Mouse (Mus musculus) 416B (cell line): Measurements from ENCODE around the gene Akr7a5.

Source experiments
- DNase-seq: peaks from one replicate; pipeline ENCODE4 v3.0.0; 2011; ENCODE audit warnings: low read depth

Gene Akr7a5

DNA sequence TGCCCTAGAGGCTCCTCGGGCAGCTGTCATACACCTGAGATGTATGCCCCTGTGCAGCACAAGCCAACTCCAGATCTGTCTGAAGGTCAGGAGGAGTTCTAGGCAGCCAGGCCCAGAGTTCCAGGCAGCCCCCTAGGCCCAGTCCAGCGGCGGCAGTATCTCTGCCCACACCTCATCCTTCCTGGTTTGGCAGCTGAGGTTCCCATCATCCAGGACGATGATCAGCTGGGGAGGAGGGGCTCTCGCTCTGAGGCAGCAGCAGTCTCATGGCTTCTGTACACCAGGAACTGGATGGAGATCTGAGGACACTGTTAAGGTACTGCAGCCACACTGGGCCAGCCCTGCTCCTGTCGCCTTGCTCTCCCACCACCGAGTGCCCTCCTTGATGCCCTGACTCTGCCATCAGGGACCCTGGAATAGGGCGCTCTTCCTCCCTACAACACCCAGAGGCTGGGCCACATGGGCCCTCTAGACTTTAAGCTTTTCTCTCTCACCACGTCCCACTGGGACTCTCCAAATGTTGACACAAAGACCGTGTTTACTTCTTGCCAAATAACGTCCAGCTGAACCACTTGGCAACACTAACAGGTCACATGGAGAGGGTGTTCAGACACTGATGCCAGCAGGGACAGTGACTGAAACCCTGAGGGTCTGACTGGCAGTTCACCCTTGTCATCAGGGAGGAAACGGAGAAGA, 11.7 kb upstream of the Akr7a5 start:
- DNase-seq = no peak

DNA sequence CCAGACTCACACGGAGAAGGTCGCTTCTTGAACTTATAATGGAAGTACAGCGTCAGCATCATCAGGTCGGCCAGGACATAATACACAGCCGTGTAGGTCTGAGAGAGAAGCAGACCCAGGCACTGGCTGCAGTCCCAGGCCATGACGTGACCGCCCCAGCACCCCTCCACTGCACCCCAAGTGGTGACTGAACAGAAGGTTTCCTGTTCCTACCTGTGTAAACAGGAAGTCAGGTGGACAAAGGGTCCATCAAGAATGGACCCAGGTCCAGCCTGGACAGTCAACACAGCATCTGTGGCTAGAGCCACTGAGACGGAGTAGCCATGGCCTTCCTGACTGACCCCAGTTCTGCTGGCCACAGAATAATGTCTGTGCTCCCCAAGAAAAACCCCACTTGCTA, 8.8 kb upstream of the Akr7a5 start:
- no peak for DNase-seq

DNA sequence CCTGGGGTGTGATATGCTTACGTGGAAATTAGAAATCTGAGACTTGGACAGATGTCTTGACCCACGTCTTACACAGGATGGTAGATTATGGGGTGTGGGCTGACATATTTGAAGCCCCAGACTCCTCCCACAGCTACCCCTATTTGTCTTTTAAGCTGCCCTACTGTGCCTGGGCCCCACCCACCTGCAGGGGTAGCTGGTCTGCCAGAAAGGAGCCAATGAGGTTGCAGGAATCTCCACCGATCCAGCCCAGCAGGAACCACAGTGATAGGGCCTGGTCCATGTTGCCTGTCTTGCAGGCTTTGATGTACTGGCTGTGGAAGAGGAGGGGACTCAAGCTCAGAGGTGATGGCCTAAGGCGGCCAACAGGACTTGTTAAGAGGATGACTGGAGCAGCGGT, 8.3 kb upstream of the Akr7a5 start:
- no peak for DNase-seq

DNA sequence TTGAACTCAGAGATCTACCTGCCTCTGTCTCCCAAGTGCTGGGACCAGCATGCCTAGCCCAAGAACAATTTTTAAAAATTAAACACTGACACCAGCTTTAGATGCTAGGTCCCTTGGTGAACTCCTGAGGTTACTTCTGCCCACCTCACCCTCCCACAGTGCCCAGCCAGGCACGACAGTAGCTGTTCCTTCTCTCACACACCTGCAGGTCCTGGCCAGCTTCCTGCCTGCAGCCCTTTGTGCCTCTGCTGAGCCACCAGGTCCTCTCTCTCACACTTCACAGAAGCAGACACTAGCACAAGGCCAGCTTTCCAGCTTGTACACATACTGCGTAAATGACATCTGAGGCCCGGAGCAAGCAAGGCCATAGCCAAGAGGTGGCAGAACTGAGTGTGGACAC, 5.0 kb upstream of the Akr7a5 start:
- DNase-seq = no peak

DNA sequence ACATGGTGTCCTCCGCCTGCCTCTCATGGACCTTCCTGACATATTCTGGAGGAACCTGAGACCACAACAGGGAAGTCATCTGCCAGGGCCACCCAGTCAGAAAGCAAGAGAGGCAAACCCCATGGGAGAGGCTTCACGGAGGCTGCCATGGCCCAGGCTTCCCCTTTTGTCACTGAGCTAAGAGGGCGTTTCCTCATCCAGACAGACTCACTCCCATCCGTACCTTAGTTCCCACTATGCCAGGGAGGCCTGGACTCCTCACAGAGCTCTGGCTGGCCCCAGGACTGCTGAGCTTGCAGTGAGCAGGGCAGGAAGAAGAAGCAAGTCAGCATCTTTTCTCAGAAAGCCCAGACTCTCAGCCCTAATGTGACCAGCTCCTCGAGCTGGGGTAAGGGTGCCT, 2.6 kb upstream of the Akr7a5 start:
- no peak for DNase-seq

DNA sequence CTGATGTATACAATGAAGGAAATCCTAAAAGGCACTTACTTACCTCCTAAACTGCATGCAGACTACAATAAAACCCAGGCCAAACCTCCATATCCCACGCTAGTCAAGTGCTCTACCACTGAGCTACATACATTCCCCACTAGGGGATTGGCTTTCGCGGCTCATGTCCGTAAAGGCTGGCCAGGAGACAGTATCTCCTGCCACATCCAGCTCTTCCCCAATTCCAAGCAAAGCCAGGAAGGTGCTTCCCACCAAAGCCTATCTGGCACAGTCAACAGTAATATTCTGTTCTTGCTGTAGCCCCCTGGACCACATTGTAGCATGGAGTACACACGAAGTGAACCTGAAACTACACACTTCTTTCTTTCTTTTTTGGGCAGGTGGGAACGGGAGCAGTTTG, 893 bp upstream of the Akr7a5 start:
- DNase-seq = no peak

DNA sequence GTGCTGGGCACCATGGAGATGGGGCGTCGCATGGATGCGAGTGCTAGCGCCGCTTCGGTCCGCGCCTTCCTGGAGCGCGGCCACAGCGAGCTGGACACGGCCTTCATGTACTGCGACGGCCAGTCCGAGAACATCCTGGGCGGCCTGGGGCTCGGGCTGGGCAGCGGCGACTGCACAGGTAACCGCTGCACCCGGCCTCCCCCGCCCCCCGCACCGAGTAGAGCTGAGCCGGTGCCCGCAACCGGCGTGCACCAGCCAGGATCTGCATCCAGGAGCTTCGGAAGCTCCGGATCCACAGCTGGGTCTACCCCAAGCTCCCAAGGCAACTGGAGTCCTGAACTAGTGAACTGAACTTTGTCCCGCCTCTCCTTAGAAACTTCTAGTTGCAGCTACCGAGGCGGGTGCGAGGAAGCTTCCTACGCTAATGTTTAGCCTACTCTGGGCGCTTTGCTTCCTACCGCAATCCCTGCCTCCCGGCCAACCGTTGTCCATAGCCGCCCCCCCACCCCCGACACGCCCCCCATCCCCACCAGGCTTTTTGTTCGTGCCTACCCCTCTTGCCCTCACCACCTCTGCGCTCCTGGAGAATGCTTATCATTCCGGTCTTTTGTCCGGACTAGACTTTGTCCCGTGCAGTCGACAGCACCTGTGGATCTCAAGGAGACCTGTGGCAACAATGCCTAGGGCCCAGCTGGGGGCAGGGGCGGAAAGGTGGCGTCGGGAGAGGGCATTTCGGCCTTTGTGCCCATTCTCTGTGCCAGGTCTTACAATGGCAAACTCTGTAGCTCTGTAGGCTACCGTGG, 556 bp downstream of the Akr7a5 start:
- peak; percentile 45 for DNase-seq

DNA sequence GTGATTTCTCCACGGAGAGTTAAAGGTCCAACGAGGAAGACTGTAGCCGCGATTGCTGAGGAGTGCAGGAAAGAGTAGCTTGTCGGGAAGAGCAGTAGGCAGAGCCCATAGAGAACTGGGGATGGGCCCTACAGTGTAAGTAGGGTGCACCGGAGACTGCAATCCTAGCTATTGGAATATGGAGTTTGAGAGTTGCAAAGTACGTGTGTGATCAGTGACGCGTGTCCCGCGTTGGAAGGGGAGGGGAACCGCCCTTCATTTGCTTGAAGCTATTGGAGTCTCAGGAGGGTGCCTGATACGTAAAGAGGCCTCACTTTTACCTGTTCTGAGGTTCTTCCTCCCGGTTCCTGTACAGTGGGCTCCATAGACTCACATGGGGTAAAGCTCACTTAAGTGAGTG, 1.2 kb downstream of the Akr7a5 start:
- DNase-seq = no peak

DNA sequence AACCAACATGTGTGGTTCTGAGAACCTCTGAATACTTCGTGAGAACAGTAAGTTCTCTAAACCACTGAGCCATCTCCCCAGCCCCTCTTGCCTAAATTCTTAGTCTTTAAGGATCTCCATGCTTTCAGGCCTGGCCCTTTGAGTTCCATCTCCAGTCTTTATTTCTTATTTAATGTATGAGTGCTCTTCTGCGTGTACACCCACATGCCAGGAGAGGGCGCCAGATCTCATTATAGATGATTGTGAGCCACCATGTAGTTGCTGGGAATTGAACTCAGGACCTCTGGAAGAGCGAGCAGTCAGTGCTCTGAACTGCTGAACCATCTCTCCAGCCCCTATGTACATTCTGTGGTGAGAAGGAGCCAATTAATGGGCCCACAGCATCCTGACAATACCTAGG, 2.1 kb downstream of the Akr7a5 start:
- peak; percentile 74 for DNase-seq

DNA sequence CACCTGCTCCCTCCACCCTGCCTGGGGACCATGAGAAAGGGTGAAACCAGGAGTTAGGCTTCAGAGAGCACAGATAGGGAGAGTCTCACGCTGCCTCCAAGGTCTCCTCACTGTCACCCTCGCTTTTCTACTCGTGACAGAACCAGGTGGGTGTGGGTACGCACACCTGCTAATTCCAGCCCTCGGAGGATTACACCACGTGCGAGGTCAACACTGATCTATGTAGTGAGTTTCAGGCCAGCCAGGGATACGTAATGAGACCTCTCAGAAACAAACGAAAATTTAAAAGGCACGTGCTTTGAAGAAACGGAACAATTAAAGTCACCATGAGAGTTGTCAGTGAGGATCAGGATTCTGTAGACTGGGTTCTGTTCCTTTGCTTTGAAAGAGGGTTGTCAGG, 7.9 kb downstream of the Akr7a5 start:
- no peak for DNase-seq

DNA sequence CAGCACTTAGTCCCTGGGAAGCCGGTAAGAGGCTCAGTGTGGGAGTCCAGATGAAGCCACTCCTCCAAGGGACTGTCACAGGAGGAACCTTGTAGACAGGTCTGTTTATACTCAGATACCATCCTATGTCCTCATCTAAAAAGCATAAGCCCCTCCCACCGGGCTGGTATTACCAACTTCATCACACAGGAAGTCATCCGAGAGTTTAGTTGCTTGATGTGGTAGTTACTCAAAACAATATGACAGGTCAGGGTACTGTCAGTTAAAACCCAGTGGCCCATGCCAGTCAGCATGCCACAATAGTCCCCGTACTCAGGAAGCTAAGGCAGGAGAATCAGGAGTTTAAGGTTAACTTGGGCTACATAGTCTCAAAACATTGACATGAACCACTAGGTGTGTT, 9.2 kb downstream of the Akr7a5 start:
- DNase-seq = no peak

DNA sequence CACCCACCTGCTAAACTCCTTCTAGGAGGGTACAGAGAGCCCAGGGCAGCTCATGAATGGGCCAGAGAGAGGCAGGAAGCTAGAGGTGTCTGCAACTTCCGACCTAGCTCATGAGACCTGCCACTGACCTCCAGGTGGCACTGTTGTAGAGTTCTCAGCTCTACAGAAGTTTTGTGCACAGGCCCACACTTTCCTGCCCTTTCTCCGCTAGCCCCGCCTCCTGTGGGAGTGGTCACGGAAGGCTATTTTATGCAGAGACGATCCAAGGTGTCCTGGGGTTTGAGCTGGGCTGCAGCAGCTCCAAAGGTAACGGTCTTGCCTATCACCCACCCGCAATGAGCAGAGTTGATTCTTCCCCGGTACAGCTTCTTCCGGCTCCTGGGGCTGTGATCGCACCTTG, 20.1 kb downstream of the Akr7a5 start:
- peak; percentile 89 for DNase-seq

DNA sequence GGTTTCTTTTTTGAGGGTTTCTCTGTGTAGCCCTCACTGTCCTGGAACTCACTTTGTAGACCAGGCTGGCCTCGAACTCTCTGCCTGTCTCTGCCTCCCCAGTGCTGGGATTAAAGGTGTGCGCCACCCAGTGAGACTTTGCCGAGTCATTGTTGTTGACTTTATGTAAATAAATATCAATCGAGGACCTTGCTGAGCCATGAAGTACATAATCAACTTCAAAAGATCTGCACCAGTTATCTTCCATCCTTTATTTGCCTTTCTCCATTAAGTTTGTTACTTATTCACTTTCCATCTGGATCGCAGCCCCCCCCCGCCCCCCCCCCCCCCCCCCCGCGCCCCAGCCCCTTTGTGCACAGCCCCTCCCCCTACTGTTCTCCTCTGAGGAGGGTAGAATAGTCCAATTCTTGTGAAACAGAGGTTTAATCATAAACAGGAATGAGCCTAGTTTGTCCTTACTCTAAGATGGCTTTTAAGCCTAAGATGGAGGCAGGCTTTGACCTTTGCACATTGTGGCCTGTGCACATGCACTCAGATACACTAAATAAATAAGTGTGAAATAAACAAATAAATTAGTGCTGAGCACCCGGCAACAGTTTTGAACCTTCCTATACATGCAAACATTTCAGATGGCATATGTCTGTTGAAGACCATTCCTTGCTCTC, 24.2 kb downstream of the Akr7a5 start:
- no peak for DNase-seq

DNA sequence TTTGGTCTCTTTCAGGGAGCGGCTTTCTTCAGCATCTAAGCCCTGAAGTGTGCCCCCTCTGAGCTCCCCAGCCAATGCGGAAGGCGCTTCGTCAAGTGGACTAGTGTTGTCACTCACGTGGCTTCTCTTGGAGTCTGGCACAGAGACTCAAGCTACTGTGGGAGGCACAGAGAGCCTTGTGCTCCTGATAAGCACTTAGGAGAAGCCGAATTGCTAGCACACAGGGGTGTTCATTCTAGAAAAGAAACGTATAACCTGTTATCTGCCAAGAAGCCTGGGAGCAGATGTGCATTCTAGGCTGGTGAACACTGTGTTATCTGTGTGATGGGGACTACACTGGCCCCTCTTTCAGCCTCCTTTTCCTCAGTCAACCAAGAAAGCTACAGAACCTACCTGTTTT, 25.0 kb downstream of the Akr7a5 start:
- no peak for DNase-seq

DNA sequence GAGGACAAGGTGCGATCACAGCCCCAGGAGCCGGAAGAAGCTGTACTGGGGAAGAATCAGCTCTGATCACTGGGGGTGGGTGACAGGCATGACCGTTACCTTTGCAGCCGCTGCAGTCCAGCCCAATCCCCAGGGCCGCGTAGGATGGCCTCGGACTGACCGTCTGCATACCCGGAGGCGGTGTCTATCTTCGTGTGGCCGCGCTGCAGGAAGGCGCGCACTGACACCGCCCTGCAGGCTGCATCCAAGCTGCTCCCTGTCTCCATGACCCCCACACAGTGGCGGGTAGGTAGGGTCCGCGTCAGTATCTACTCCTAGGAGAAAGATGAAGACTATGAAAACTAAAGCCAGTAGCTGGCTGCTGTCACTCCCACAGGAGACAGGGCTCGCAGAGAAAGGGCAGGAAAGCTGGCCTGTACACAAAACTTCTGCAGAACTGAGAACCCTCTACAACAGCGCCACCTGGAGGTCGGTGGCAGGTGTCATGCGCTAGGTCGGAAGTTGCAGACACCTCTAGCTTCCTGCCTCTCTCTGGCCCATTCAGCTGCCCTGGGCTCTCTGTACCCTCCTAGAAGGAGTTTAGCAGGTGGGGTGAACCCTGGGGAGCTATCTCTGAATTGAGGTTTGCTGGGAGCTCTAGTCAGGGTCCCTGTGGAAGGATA, 26.4 kb downstream of the Akr7a5 start:
- peak; percentile 88 for DNase-seq

DNA sequence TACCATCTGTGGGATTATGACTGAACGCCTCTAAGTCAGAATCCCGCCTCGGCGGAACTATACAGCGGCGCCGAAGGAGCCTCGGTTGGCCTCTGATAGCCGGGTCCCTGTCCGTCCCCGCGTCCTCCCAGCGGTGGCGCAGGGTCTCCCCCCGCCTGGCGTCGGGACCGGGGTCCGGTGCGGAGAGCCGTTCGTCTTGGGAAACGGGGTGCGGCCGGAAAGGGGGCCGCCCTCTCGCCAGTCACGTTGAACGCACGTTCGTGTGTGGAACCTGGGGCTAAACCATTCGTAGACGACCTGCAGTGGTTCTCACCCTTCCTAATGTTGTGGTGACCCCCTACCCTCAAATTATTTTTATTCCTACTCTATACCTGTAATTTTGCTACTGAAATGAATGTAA, 27.6 kb downstream of the Akr7a5 start:
- DNase-seq = no peak

DNA sequence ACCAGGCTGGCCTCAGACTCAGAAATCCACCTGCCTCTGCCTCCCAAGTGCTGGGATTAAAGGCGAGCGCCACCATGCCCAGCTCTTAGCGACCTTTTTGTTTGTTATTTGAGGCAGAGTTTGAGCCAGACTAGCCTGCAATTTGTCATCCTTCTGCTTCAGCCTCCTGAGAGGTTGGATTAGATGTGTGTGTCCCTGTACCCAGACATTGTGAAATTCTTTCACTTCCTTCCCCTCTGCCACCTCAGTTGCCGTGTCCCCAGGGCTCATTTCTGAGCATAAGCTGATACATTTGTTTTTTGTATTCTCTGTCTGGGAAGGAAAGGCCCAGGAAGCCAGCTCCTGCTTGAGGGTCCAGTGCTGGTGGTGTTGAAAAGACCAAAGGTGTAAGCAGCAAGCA, 30.3 kb downstream of the Akr7a5 start:
- DNase-seq = peak; percentile 68

DNA sequence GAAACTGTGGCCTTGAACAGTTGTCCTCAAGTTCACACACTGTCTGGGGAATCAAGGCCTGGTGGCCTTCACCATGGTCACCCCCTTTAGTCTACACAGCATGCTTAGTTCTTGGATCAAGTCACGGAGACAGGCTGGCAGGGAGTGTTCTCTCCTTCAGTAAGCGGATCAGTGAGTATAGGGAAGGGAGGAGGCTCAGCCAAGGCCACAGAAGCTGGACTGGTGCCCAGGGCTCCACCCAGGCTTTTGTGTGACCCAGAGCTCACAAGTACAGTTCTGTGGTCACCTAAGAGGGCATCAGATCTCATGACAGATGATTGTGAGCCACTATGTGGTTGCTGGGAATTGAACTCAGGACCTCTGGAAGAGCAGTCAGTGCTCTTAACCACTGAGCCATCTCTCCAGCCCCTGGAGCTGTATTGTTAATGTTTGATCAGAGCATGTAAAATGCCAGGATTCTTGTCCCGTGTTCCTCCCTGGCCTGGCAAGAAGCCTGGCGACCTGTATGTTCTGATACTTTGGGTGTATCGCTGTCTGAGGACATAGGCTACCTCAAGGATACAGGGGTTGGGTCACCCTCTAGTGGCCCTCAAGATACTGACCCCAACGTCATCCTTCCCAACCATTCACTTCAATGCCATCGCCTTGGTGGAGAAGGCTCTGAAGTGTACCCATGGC, 31.2 kb downstream of the Akr7a5 start:
- DNase-seq = peak; percentile 69

DNA sequence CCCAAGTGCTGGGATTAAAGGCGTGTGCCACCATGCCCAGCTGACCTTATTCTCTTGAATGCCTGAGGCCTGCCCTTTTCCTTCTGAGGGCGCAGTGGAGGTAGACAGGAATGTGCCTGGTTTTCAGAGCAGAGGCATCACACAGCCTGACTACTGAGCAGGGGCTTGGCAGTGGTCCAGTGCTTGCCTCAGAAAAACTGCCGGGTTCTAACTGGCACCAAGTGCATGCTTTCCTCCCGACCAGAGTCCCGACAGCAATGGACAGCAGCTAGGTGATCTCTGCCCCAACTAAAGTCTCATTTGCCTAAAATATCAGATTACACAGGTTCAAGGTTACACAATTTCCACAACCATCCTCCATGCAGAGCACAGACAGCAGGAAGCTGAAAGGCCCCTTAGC, 33.2 kb downstream of the Akr7a5 start:
- peak; percentile 57 for DNase-seq

DNA sequence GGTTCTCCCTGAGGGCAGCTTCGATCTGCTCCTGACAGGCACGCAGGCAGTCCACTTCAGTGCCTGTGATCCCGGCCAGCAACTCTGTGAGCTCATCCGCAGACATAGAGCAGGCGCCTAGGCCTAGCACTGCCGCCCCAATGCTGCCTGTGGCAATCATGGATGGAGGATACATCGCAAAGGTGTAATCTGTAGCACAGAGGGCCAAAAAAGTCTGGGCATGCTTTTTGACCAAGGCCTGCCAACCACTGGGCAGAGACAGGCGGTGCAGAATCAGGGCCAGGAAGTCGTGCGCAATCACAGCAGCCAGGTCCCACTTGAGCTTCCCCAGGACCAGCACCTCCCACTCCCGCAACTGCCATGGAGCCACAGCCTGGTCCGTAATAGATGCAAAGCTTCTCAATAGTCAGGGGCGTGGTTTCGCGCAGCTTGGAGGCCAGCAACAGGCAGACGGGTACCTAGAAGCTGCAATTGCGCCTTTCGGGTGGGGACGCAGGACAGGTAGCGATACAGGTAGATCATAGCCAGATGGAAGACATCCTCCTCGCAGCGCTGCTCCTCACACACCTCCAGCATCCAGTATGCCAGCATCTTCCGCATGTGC, 35.0 kb downstream of the Akr7a5 start:
- no peak for DNase-seq

DNA sequence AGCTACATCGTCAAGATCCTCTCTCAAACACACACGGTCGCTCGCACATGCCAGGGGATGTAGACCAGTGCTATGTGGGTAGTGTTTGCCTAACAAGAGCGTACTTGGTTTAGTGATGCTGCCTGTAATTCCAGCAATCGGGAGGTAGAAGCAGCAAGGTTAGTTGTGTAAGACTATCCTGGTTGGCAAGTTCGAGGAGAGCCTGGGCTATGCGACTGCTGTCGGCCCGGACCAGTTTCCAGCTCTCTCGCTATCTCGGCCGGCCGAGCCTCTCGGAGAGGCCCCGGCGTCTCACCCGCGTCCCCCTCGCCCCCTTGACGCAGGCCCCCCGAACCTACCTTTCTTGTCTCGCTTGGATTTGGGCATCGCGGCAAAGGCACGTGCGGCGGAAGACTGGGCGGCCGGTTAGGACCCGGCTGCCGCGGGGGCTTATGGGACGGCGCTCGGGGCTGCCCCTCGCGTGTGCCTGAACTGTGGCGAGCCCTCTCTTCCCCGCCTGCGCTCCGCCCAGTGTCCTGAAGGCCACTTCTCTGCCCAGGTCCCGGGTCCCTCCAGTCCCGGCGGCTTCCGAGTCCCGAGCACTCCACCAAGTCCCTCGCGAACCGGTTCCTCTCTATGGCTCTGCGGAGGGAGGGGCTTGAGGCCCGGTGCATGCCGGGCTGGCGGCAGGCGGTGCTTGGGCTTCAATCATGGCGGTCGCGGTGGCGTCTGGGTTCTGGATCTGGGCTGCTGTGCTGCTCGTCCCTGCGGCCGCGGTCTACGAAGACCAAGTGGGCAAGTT, 41.6 kb downstream of the Akr7a5 start, which contains the start of the genes Mrto4, Emc1 and Ubr4:
Gene Mrto4 (minus strand): TSS at position 646 of the 781 bp plus-strand sequence.
Gene Emc1 (plus strand): TSS at position 657 of the 781 bp plus-strand sequence.
Gene Ubr4 (plus strand): TSS at position 679 of the 781 bp plus-strand sequence.
- DNase-seq = peak; percentile 83
